Mouse (Mus musculus) limb, embryonic 13.5 days (tissue): ENCODE results near the gene 0610030E20Rik. TPM values are rescaled to one million over a fixed set of nuclear protein-coding genes. Genes with fewer than 3 reads are reported as not detected.

Experiments
- ATAC-seq: fragments of 200-750 bp; cut with Nextera tagmentation; 2 replicates; pipeline ENCODE4 v1.8.0; 2017; ENCODE audit warnings: low read depth, moderate number of reproducible peaks, moderate TSS enrichment; ENCODE audit not compliant: low FRiP score
- H3K27ac ChIP-seq: fragments of 300-500 bp; sonication (generic); 2 replicates; pipeline ENCODE4 v1.5.1; 2015; ENCODE audit warnings: inconsistent platforms, mild to moderate bottlenecking, moderate library complexity
- H3K27me3 ChIP-seq: fragments of 300-500 bp; sonication (generic); 2 replicates; pipeline ENCODE4 v1.6.1; 2015; ENCODE audit warnings: mild to moderate bottlenecking, inconsistent platforms
- H3K36me3 ChIP-seq: fragments of 300-500 bp; sonication (generic); 2 replicates; pipeline ENCODE4 v1.6.1; 2015; ENCODE audit warnings: inconsistent platforms, mild to moderate bottlenecking, moderate library complexity
- H3K4me1 ChIP-seq: fragments of 300-500 bp; sonication (generic); 2 replicates; pipeline ENCODE4 v1.6.1; 2015; ENCODE audit warnings: inconsistent platforms
- H3K4me2 ChIP-seq: fragments of 300-500 bp; sonication (generic); replicated peaks from 2 replicates; pipeline ENCODE4 v1.6.1; 2015; ENCODE audit warnings: inconsistent platforms, mild to moderate bottlenecking, moderate library complexity
- H3K4me3 ChIP-seq: fragments of 300-500 bp; sonication (generic); 2 replicates; pipeline ENCODE4 v1.5.1; 2015; ENCODE audit warnings: moderate library complexity, mild to moderate bottlenecking, inconsistent platforms
- H3K9ac ChIP-seq: fragments of 300-500 bp; sonication (generic); 2 replicates; pipeline ENCODE4 v1.6.1; 2015; ENCODE audit warnings: mild to moderate bottlenecking, inconsistent platforms
- H3K9me3 ChIP-seq: fragments of 300-500 bp; sonication (generic); 2 replicates; pipeline ENCODE4 v1.6.1; 2016; ENCODE audit warnings: inconsistent platforms
- WGBS: fragments of 180-500 bp; shearing (Covaris S2); methylation state at CpG from one replicate; pipeline ENCODE4 v1.1.7; 2015; 5-methylcytosine and 5-hydroxymethylcytosine counted together
- polyA plus RNA-seq: library from polyadenylated mRNA; unstranded; fragments of >200 nt; fragmentation: Nextera tagmentation; extraction: Ambion mirVana; gene quantifications from 2 replicates; pipeline ENCODE4 v1.2.1, GENCODE M21; 2015

Gene 0610030E20Rik
- polyA plus RNA-seq, 1 experiment from 2014 or later, result 30.2 TPM

GRCm38 (mm10) chr6:72389471-72389940 is 42.4 kb downstream of the 0610030E20Rik start:
- Histone ChIP-seq H3K4me2 (peak overlapping the region; percentile 77), H3K9ac (peak overlapping the region; percentile 77), H3K27ac (peak overlapping the region; percentile 93), H3K27me3 (no peaks in the 10 kb centered on the region), H3K9me3 (no peaks in the 10 kb centered on the region), H3K4me1 (peaks cover 30% of the 10 kb centered on the region), H3K36me3 (peaks cover 24% of the 10 kb centered on the region), H3K4me3 (peak overlapping the region; percentile 54)
- 0 out of 2 replicates have a peak, but pooled peaks have one; percentile 26 for ATAC-seq
- WGBS, result 13% methylated on average over 13 of the region's 13 CpGs

DNA sequence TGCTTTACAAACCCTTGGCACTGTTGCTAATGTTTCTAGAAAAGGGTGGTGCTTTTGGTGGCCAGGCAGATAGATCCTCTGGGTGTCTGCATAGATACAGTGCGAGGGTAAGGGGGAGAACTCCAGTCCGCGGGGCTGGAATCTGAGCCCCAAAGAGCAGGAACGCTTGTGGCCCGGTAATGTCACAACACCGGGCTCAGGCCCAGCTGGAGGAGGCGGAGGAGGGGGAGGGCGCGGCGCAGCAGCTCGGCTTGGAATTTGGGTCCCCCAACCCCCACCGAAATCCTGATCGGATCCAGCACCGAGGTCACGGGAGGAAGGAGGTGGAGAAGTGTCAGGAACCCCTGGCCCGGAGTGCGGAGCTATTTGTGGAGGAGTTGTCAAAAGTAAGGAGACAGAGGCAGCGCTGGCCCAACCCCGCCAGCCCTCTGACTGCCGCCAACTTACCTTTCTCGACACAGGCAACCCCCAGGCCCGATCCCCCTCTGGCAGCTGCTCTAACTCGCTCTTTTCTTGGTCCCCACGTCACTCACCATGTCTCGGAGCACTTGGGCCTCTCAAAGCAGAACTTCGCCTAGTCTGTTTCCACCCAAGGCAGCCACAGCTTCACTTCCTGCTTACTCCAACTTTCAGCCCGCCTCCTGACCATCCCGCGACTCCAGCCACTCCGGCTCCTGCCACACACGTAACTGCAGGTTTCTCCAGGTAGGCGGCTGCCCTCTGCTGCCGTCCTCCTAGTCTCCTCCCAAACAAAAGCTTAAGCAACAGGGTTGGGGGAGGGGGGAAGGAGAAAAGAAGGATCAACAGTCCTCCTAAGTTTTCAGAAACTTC is 43.0 kb downstream of the 0610030E20Rik start, which contains the start of gene Vamp8:
Gene Vamp8, minus strand, starts transcription at position 763 of the 831 bp plus-strand sequence.
- H3K4me3 ChIP-seq, result peak within 1 kb of the TSS; percentile 54
- peak; percentile 67 for ATAC-seq
- H3K4me2 ChIP-seq, result peak within 1 kb of the TSS; percentile 77
- H3K4me1 ChIP-seq, result peaks cover 30% of the 10 kb centered on the region
- peak within 1 kb of the TSS; percentile 77 for H3K9ac ChIP-seq
- H3K36me3 ChIP-seq, result peaks cover 17% of the 10 kb centered on the region
- peak within 1 kb of the TSS; percentile 93 for H3K27ac ChIP-seq
- H3K27me3 ChIP-seq, result no peaks in the 10 kb centered on the region
- WGBS, result under 1% methylated on average over 33 of the region's 33 CpGs
- no peaks in the 10 kb centered on the region for H3K9me3 ChIP-seq

- 21% methylated on average over 12 of the region's 12 CpGs for WGBS
- Histone ChIP-seq H3K9ac (peak overlapping the region; percentile 77), H3K27ac (peak overlapping the region; percentile 93), H3K4me2 (peak overlapping the region; percentile 77), H3K9me3 (no peaks in the 10 kb centered on the region), H3K4me1 (peaks cover 30% of the 10 kb centered on the region), H3K4me3 (peak overlapping the region; percentile 54), H3K36me3 (peaks cover 10% of the 10 kb centered on the region), H3K27me3 (no peaks in the 10 kb centered on the region)
- no peak for ATAC-seq
Measured at GRCm38 (mm10) chr6:72390795-72391521, 43.8 kb downstream of the 0610030E20Rik start.

GRCm38 (mm10) chr6:72392341-72392740 is 45.2 kb downstream of the 0610030E20Rik start:
- ATAC-seq, result no peak
- no peak overlapping the region for H3K9ac ChIP-seq
- H3K27ac ChIP-seq, result no peak overlapping the region
- peaks cover 30% of the 10 kb centered on the region for H3K4me1 ChIP-seq
- no peaks in the 10 kb centered on the region for H3K27me3 ChIP-seq
- H3K4me2 ChIP-seq, result no peak overlapping the region
- no peaks in the 10 kb centered on the region for H3K9me3 ChIP-seq
- WGBS, result 94% methylated on average over 5 of the region's 5 CpGs
- H3K4me3 ChIP-seq, result no peak overlapping the region
- H3K36me3 ChIP-seq, result no peaks in the 10 kb centered on the region

DNA sequence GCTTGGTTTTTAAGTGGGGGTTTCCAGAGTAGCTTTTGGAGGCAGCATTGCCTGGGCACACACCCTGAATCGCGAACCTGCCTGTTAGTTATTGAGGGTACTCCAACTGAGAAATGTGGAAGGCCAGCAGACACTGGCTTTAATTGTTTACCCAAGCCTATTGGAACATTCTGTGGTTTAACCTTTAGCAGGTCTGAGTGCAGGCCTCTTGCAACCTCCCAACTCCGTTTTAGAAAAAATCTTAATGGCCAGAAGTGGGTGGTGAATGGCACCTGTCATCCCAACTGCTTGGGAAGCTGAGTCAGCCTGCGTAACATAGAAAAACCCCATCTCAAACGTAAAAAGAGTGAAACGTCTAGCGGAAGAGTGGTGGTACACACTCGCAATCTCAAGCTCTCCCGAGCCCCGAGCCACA is 49.7 kb downstream of the 0610030E20Rik start:
- WGBS, result 81% methylated on average over 10 of the region's 10 CpGs
- H3K4me3 ChIP-seq, result no peak overlapping the region
- H3K4me2 ChIP-seq, result no peak overlapping the region
- H3K9me3 ChIP-seq, result no peaks in the 10 kb centered on the region
- no peak overlapping the region for H3K9ac ChIP-seq
- no peaks in the 10 kb centered on the region for H3K4me1 ChIP-seq
- H3K36me3 ChIP-seq, result no peaks in the 10 kb centered on the region
- no peak overlapping the region for H3K27ac ChIP-seq
- ATAC-seq, result no peak
- no peaks in the 10 kb centered on the region for H3K27me3 ChIP-seq

- ATAC-seq, result no peak
- H3K36me3 ChIP-seq, result no peaks in the 10 kb centered on the region
- H3K9ac ChIP-seq, result no peak overlapping the region
Measured at GRCm38 (mm10) chr6:72399967-72400366, 52.9 kb downstream of the 0610030E20Rik start.

GRCm38 (mm10) chr6:72401875-72402274 is 54.8 kb downstream of the 0610030E20Rik start:
- Histone ChIP-seq H3K4me3 (no peak overlapping the region), H3K9ac (no peak overlapping the region), H3K9me3 (no peaks in the 10 kb centered on the region), H3K27me3 (no peaks in the 10 kb centered on the region), H3K36me3 (no peaks in the 10 kb centered on the region), H3K4me2 (no peak overlapping the region), H3K27ac (no peak overlapping the region), H3K4me1 (no peaks in the 10 kb centered on the region)
- no peak for ATAC-seq
- 17% methylated on average over 7 of the region's 7 CpGs for WGBS

More at GRCm38 (mm10) chr6:72399967-72400366, 52.9 kb downstream of the 0610030E20Rik start:
- Histone ChIP-seq H3K4me3 (no peak overlapping the region), H3K27ac (no peak overlapping the region), H3K9me3 (no peaks in the 10 kb centered on the region), H3K27me3 (no peaks in the 10 kb centered on the region), H3K4me2 (no peak overlapping the region), H3K4me1 (no peaks in the 10 kb centered on the region)
- 50% methylated on average over 2 of the region's 2 CpGs for WGBS

Other genes with a start within 250 kb of the 0610030E20Rik start
- gene St3gal5, start 249.7 kb upstream of the 0610030E20Rik start, polyA plus RNA-seq, result 30.6 and 31.2 TPM in 2 replicates
- gene Atoh8, start 111.7 kb upstream of the 0610030E20Rik start, polyA plus RNA-seq, result 31.5 and 32.3 TPM in 2 replicates
- not detected in 2 replicates for gene Sftpb, start 42.7 kb upstream of the 0610030E20Rik start, polyA plus RNA-seq
- gene Usp39, start 2.1 kb upstream of the 0610030E20Rik start, polyA plus RNA-seq, result 51.5 and 51.7 TPM in 2 replicates
- 12.1 and 14.6 TPM in 2 replicates for gene Tmem150a, start 8.1 kb downstream of the 0610030E20Rik start, polyA plus RNA-seq
- 90.9 and 94.0 TPM in 2 replicates for gene Rnf181, start 19.6 kb downstream of the 0610030E20Rik start, polyA plus RNA-seq
- 21.1 and 22.6 TPM in 2 replicates for gene Vamp5, start 33.2 kb downstream of the 0610030E20Rik start, polyA plus RNA-seq
- 143 and 146 TPM in 2 replicates for gene Vamp8, start 43.4 kb downstream of the 0610030E20Rik start, polyA plus RNA-seq
- 43.5 and 47.8 TPM in 2 replicates for gene Ggcx, start 67.0 kb downstream of the 0610030E20Rik start, polyA plus RNA-seq
- gene Mat2a, start 92.2 kb downstream of the 0610030E20Rik start, polyA plus RNA-seq, result 426 and 435 TPM in 2 replicates
- 0.15 and 0.28 TPM in 2 replicates for gene Sh2d6, start 174.4 kb downstream of the 0610030E20Rik start, polyA plus RNA-seq
- gene Capg, start 197.1 kb downstream of the 0610030E20Rik start, polyA plus RNA-seq, result 35.8 and 41.3 TPM in 2 replicates